ENCODE assay signal across 11 mouse cellular contexts in genomic region chr1:152231717-152232202, GRCm38 (mm10).
DNase-seq lines count a peak whose midpoint lies in the region; ATAC-seq and TF ChIP-seq lines count a peak whose summit lies in the region.
"Had no signal": no experiment of that assay in that cellular context is flagged by ENCODE, and none has a peak within 500 bp of the region (broad histone marks: within the 10 kb centered on the region; RNA-seq: fewer than 3 reads in every experiment).

No protein-coding gene starts in this region.

- intact Hi-C loops in gastrocnemius, adult 2 months (cut with DNase I), result no loop called here
- intact Hi-C loops in left cerebral cortex, postnatal 14 days (cut with DNase I), result loop anchor here (10.0 kb wide), 1 partner anchor 133 kb away; no protein-coding TSS in a partner anchor
- intact Hi-C loops in left cerebral cortex, postnatal 4 days (cut with DNase I), result no loop called here

- 0 out of 2 replicates have a peak, but pooled peaks have one; percentile 13 for ATAC-seq in limb, embryonic 15.5 days (ENCODE audit: insufficient number of reproducible peaks, low FRiP score, low TSS enrichment, low read depth)
- no peak for ATAC-seq in forebrain, embryonic 12.5 days (ENCODE audit: low FRiP score)

- no peaks in the 10 kb centered on the region for H3K27me3 ChIP-seq in limb, embryonic 15.5 days
- no peaks in the 10 kb centered on the region for H3K27me3 ChIP-seq in forebrain, embryonic 12.5 days
- H3K27me3 ChIP-seq: liver, embryonic 13.5 days had no signal

- H3K9me3 ChIP-seq in limb, embryonic 15.5 days, result no peaks in the 10 kb centered on the region
- H3K9me3 ChIP-seq in forebrain, embryonic 12.5 days, result no peaks in the 10 kb centered on the region
- H3K9me3 ChIP-seq: liver, embryonic 13.5 days had no signal

- no peak overlapping the region for H3K4me2 ChIP-seq in limb, embryonic 15.5 days
- no peak overlapping the region for H3K4me2 ChIP-seq in forebrain, embryonic 12.5 days
- H3K4me2 ChIP-seq: liver, embryonic 13.5 days had no signal

- DNase-seq in gastrocnemius, adult 2 months, result no peak
- DNase-seq in gastrocnemius, adult 18-20 months (ENCODE audit: low spot score), result no peak
- DNase-seq in left cerebral cortex, postnatal 14 days (ENCODE audit: low spot score in 2 of 2), result peak; percentile 30 to 31
- no peak for DNase-seq in left cerebral cortex, postnatal 4 days
- DNase-seq in ES-CJ7 (ENCODE audit: low read depth, low spot score), result peak; percentile 24
- no peak for DNase-seq in ovary, postnatal 36 days (ENCODE audit: low spot score)
- DNase-seq: kidney, adult 18-20 months; liver, embryonic 13.5 days; thymus, postnatal 25 days had no signal

- no peak overlapping the region for H3K9ac ChIP-seq in limb, embryonic 15.5 days
- no peak overlapping the region for H3K9ac ChIP-seq in forebrain, embryonic 12.5 days
- H3K9ac ChIP-seq: liver, embryonic 13.5 days had no signal

- peak; percentile 69 for TF ChIP-seq CTCF in gastrocnemius, adult 2 months (IDR thresholded peaks at IDR 0.05)

- 55% methylated on average over 11 of the region's 11 CpGs for WGBS in limb, embryonic 15.5 days
- 87% methylated on average over 11 of the region's 11 CpGs for WGBS in forebrain, embryonic 12.5 days

- peaks cover 10% of the 10 kb centered on the region; the same call in 1 of the 2 replicates for H3K4me1 ChIP-seq in limb, embryonic 15.5 days
- no peaks in the 10 kb centered on the region for H3K4me1 ChIP-seq in forebrain, embryonic 12.5 days
- H3K4me1 ChIP-seq: liver, embryonic 13.5 days had no signal

- H3K36me3 ChIP-seq in limb, embryonic 15.5 days, result no peaks in the 10 kb centered on the region
- no peaks in the 10 kb centered on the region for H3K36me3 ChIP-seq in forebrain, embryonic 12.5 days (replicated peaks)
- H3K36me3 ChIP-seq: liver, embryonic 13.5 days had no signal

- no peak overlapping the region for H3K4me3 ChIP-seq in gastrocnemius, adult 2 months
- H3K4me3 ChIP-seq in limb, embryonic 15.5 days, result no peak overlapping the region
- H3K4me3 ChIP-seq in forebrain, embryonic 12.5 days (replicated peaks), result no peak overlapping the region
- H3K4me3 ChIP-seq: liver, embryonic 13.5 days had no signal

- H3K27ac ChIP-seq in gastrocnemius, adult 2 months, result no peak overlapping the region
- H3K27ac ChIP-seq in limb, embryonic 15.5 days, result no peak overlapping the region
- H3K27ac ChIP-seq in forebrain, embryonic 12.5 days, result no peak overlapping the region
- H3K27ac ChIP-seq: liver, embryonic 13.5 days had no signal

Comparison
In these comparisons a context has a peak if more than half of its experiments do, and no peak if none do; other contexts are left out.
1. DNase-seq: peak in left cerebral cortex, postnatal 14 days (2 of 2) and ES-CJ7 (single experiment); none in gastrocnemius, adult 2 months (single experiment), gastrocnemius, adult 18-20 months (single experiment), left cerebral cortex, postnatal 4 days (single experiment) and ovary, postnatal 36 days (single experiment).